Mouse (Mus musculus) bone marrow macrophage, adult 2 months (primary cell): ENCODE data around the gene Gas8. TPM values are rescaled to one million over a fixed set of nuclear protein-coding genes. Genes with fewer than 3 reads are reported as not detected.

Experiments used
- polyA plus RNA-seq: library from polyadenylated mRNA; stranded (reverse); fragments of >200 nt; gene quantifications from 2 replicates; pipeline ENCODE4 v1.2.4, GENCODE M21; 2012; ENCODE audit not compliant: missing spikeins, insufficient read depth, insufficient read length

Gas8 gene
- polyA plus RNA-seq, 1 experiment, result 17.4 TPM

Other genes with a start within 250 kb of the Gas8 start
- 13.6 and 16.5 TPM in 2 replicates for gene Fanca, start 200.3 kb upstream of the Gas8 start, polyA plus RNA-seq
- gene Spire2, start 186.1 kb upstream of the Gas8 start, polyA plus RNA-seq, result not detected in 2 replicates
- 218 and 244 TPM in 2 replicates for gene Tcf25, start 145.1 kb upstream of the Gas8 start, polyA plus RNA-seq
- not detected in 2 replicates for gene Mc1r, start 111.7 kb upstream of the Gas8 start, polyA plus RNA-seq
- not detected in 2 replicates for gene Tubb3, start 107.4 kb upstream of the Gas8 start, polyA plus RNA-seq
- 25.8 and 30.8 TPM in 2 replicates for gene Def8, start 95.3 kb upstream of the Gas8 start, polyA plus RNA-seq
- 22.7 and 26.7 TPM in 2 replicates for gene Afg3l1, start 40.9 kb upstream of the Gas8 start, polyA plus RNA-seq
- gene Dbndd1, start 3.4 kb upstream of the Gas8 start, polyA plus RNA-seq, result not detected in 2 replicates
- 0.21 and 0.55 TPM in 2 replicates for gene Rhou, start 135.1 kb downstream of the Gas8 start, polyA plus RNA-seq